Mouse (Mus musculus): Measurements from ENCODE around the gene Zmat3. TPM values are rescaled to one million over a fixed set of nuclear protein-coding genes. Genes with fewer than 3 reads are reported as not detected.
A peak's percentile ranks its signal among the peaks of the same experiment; 100 is the strongest.

Zmat3 gene
- polyA plus RNA-seq, 1 experiment from 2014 or later: 8.2 TPM

DNA sequence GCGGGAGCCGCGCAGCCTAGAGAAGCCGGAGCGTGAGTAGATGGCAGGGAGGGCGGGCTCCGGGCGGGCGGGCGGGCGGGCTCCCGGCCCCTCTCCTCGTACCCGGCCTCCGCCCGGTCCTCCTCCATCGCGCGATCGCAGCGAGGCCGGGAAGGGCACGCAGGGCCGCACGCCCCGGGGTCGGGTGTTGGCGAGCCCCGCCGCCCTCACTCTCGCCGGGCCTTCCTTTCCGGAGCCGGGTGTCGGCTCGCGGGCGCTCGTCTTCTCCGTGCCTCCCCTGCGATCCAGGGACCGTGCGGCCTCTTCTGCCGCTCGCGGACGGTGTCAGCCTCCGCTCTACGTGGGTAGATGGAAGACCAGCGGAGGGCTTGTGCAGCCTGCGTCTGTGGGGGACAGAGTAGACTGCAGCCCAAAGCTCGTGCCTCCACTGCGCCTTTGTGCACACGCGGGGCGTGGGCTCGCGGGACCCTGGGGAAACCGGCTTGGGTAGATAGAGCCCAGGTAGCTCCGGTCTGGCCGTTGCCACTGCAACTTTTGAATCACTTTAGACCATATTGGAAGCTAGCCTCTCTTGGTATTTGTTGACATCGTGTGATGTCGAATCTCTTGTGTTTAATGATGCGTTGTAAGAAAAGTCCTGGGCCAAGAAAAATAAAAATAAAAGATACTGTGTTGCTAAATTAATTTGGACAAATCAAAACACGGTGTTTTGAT lies 31.8 kb upstream of the Zmat3 start, which contains the start of gene Pik3ca:
Pik3ca (plus strand) TSS at position 211 of the 714 bp plus-strand sequence.
- Histone ChIP-seq H3K4me3 (peak within 1 kb of the TSS; percentile 95), H3K9ac (peak within 1 kb of the TSS; percentile 98), H3K4me2 (replicated peaks) (peak within 1 kb of the TSS; percentile 68), H3K27me3 (replicated peaks) (no peaks in the 10 kb centered on the region), H3K27ac (peak within 1 kb of the TSS; percentile 97), H3K4me1 (peaks cover 18% of the 10 kb centered on the region), H3K9me3 (no peaks in the 10 kb centered on the region), H3K36me3 (no peaks in the 10 kb centered on the region)
- under 1% methylated on average over 55 of the region's 65 CpGs for WGBS
- ATAC-seq (ENCODE audit: low FRiP score, low read depth): peak; percentile 71

DNA sequence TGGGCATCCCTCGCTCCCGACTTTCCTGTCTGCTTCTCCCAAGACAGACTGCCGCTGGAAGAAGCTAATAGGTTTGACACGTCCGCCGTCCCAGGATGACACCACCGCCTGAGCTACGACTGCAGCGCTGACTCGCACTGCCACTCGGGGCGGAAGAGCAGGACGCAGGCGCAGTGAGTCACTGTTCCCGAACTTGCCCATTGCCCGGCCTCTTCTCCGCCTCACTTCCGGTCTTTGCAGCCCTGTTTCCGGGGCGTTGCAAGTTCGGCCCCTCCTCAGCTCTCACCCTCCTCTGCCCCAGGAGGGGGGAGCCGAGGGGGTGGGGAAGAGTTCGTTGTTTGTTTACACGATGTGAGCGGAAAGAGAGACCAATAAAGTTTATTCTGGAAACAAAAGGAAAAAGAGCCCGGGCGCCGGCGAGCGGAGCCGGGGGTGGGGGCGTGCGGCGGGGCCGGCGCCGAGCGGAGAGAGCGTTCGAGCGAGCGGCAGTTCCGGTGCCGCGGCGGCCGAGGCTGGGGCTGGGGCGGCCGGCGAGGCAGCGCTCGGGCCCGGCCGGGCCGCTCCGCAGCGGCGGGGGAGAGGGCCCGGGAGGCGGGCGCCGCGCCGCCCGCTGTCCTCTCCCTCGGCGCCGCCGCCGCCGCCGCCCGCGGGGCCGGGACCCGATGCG lies 31.1 kb upstream of the Zmat3 start:
- no peaks in the 10 kb centered on the region for H3K36me3 ChIP-seq
- H3K4me2 ChIP-seq (replicated peaks): peak overlapping the region; percentile 68
- peak overlapping the region; percentile 98 for H3K9ac ChIP-seq
- H3K4me1 ChIP-seq: peaks cover 18% of the 10 kb centered on the region
- no peaks in the 10 kb centered on the region for H3K27me3 ChIP-seq (replicated peaks)
- H3K9me3 ChIP-seq: no peaks in the 10 kb centered on the region
- H3K4me3 ChIP-seq: peak overlapping the region; percentile 95
- under 1% methylated on average over 45 of the region's 77 CpGs for WGBS
- peak overlapping the region; percentile 97 for H3K27ac ChIP-seq
- peak; percentile 98 for ATAC-seq (ENCODE audit: low FRiP score, low read depth)

DNA sequence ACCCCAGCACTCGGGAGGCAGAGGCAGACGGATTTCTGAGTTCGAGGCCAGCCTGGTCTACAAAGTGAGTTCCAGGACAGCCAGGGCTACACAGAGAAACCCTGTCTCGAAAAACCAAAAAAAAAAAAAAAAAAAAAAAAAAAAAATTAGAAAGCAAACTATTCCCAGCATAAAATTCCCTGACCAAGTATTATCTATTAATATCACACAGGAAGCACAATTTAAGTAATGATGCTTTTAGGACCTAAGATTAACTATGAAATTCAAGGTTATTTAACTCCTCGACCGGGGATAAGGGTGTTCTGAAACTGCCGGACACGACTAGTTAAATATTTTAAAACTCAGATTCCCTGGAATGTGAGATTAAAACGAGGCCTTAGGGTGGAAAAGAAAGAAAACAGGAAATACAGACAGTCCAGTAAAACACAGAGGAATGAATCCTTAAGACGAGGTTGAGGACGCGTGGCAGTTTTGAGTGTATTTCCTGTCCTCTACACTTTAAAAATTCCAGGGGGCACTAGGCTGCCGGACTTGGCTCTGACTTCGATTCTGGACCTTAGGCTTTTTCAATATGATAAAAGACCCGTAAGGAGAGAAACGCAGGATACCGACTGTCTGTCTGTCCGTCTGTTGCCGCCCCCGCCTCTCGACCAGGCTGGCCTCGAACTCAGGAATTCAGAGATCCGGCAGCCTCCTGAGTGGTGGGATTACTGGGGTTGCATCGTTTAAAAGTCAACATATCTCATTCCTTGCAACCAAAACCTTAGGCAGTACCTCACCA lies 30.1 kb upstream of the Zmat3 start:
- WGBS: 32% methylated on average over 24 of the region's 24 CpGs
- peak; percentile 6; the same call in 1 of the 2 replicates for ATAC-seq (ENCODE audit: low FRiP score, low read depth)

DNA sequence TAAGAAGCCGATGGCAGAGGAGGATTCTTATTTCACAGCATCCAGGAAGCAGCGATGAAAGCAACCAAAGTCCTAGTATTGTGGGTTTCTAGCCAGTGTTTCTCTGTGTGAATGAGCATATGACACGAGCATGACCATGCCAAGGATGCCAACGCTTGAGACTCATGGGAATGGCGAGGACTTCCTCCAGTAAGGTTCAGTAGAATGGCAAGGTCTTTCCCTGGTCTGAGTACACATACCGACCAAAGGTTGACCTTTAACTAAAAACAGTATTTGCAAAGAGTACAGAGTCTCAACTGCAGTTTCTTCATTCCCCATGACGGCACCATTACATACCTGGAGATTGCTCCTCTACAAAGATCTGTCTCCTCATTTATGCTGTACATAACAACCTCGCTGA lies 28.2 kb upstream of the Zmat3 start:
- no peak overlapping the region for H3K4me3 ChIP-seq
- H3K4me2 ChIP-seq (replicated peaks): no peak overlapping the region
- no peak overlapping the region for H3K27ac ChIP-seq
- no peaks in the 10 kb centered on the region for H3K36me3 ChIP-seq
- no peak overlapping the region for H3K9ac ChIP-seq
- H3K4me1 ChIP-seq: peaks cover 5% of the 10 kb centered on the region
- WGBS: 88% methylated on average over 8 of the region's 8 CpGs
- H3K27me3 ChIP-seq (replicated peaks): no peaks in the 10 kb centered on the region
- H3K9me3 ChIP-seq: no peaks in the 10 kb centered on the region
- ATAC-seq (ENCODE audit: low FRiP score, low read depth): no peak

More for the DNA sequence above, 30.1 kb upstream of the Zmat3 start:
- no peaks in the 10 kb centered on the region for H3K27me3 ChIP-seq (replicated peaks)
- peak overlapping the region; percentile 55 for H3K9ac ChIP-seq
- peak overlapping the region; percentile 95 for H3K4me3 ChIP-seq
- no peaks in the 10 kb centered on the region for H3K36me3 ChIP-seq
- H3K27ac ChIP-seq: peak overlapping the region; percentile 62; the same call in 1 of the 2 replicates
- H3K9me3 ChIP-seq: no peaks in the 10 kb centered on the region
- H3K4me1 ChIP-seq: peaks cover 15% of the 10 kb centered on the region
- H3K4me2 ChIP-seq (replicated peaks): peak overlapping the region; percentile 68

DNA sequence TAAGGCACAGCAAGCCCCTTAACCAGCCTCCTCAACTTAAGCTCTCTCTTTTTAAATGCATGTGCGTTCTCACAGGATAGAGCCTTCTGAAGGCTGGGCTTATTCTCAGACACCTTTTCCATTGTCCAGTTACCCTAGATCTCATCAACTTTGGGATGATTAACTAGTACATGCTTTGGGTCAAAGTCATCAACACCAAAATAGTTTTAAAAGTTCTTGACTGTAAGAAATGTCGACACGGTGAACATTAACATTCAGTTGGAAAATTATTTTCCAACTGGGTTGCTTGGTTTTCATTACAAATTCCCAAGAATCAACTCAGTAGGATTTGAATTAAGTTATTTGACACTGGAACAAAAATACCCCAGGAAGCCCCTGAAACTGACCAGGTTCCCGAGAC lies 27.0 kb upstream of the Zmat3 start:
- 91% methylated on average over 4 of the region's 4 CpGs for WGBS
- no peak for ATAC-seq (ENCODE audit: low FRiP score, low read depth)
- H3K9me3 ChIP-seq: no peaks in the 10 kb centered on the region
- H3K4me1 ChIP-seq: no peaks in the 10 kb centered on the region
- H3K4me2 ChIP-seq (replicated peaks): no peak overlapping the region
- H3K27ac ChIP-seq: no peak overlapping the region
- no peak overlapping the region for H3K4me3 ChIP-seq
- no peak overlapping the region for H3K9ac ChIP-seq
- H3K27me3 ChIP-seq (replicated peaks): no peaks in the 10 kb centered on the region
- H3K36me3 ChIP-seq: no peaks in the 10 kb centered on the region

DNA sequence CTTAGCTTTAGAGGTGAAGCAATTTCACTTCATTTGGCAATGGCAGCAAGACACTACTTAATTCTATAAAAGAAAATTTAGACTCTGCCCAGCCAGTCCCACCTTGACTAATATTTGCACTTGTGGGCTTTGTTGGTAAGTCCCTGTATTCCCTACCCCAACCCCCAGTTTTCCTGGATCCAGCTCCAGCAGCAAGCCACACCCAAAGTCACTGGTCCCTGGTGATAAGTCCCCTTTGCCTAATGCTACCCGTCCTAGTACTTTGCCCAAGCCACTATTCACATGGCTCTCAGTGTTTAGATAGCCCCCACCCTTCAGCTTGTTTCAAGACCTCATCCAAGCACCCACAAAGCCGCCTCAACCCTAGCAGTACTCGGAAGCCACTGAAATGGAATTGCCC lies 15.7 kb upstream of the Zmat3 start:
- H3K9ac ChIP-seq: no peak overlapping the region
- H3K4me3 ChIP-seq: no peak overlapping the region
- no peak overlapping the region for H3K27ac ChIP-seq
- no peaks in the 10 kb centered on the region for H3K27me3 ChIP-seq (replicated peaks)
- ATAC-seq (ENCODE audit: low FRiP score, low read depth): no peak
- no peak overlapping the region for H3K4me2 ChIP-seq (replicated peaks)
- H3K36me3 ChIP-seq: no peaks in the 10 kb centered on the region
- H3K4me1 ChIP-seq: no peaks in the 10 kb centered on the region
- no peaks in the 10 kb centered on the region for H3K9me3 ChIP-seq
- WGBS: 75% methylated on average over 3 of the region's 3 CpGs

DNA sequence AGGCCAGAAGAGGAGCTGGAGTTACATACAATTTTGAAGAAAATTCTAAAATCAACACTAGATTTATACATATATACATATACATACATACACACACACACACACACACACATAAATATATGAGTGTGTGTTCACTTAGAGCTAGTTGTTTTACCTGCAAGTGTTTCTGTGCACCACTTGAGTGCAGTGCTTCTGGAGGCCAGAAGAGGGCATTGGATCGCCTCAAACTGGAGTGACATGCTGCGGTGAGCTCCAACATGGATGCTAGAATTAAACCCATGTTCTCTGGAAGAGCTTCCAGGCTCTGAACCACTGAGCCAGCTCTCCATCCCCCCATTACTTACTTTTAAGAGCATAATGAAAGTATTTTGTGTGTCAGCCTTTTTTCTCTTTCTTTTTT lies 14.1 kb upstream of the Zmat3 start:
- WGBS: 33% methylated on average over 2 of the region's 2 CpGs
- no peak overlapping the region for H3K4me3 ChIP-seq
- no peak overlapping the region for H3K27ac ChIP-seq
- H3K9ac ChIP-seq: no peak overlapping the region
- no peaks in the 10 kb centered on the region for H3K27me3 ChIP-seq (replicated peaks)
- no peak overlapping the region for H3K4me2 ChIP-seq (replicated peaks)
- no peaks in the 10 kb centered on the region for H3K36me3 ChIP-seq
- no peak for ATAC-seq (ENCODE audit: low FRiP score, low read depth)
- no peaks in the 10 kb centered on the region for H3K4me1 ChIP-seq
- H3K9me3 ChIP-seq: no peaks in the 10 kb centered on the region

DNA sequence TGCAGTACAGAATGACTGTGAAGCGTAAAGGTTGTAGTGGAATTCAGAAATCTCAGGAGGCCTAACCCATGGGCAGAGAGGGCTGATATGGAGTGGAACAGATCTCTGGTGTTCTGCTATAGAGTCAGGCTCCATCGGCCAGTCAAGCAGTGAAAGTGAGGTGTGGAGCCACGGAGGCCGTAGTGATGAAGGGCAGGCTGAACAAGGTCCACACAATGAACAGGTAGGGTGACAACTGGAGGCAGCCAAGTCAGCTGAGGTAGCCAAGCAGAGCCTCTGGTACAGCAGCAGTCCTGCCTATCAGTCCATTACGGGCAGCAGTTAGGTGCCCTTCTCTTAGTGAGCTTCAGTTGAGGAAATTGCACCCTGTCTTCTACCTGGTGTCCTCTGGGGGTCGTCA lies 7.4 kb upstream of the Zmat3 start:
- H3K9me3 ChIP-seq: no peaks in the 10 kb centered on the region
- no peaks in the 10 kb centered on the region for H3K4me1 ChIP-seq
- no peak overlapping the region for H3K4me3 ChIP-seq
- H3K27ac ChIP-seq: no peak overlapping the region
- H3K9ac ChIP-seq: no peak overlapping the region
- no peak for ATAC-seq (ENCODE audit: low FRiP score, low read depth)
- H3K4me2 ChIP-seq (replicated peaks): no peak overlapping the region
- 91% methylated on average over 6 of the region's 6 CpGs for WGBS
- no peaks in the 10 kb centered on the region for H3K36me3 ChIP-seq
- no peaks in the 10 kb centered on the region for H3K27me3 ChIP-seq (replicated peaks)

DNA sequence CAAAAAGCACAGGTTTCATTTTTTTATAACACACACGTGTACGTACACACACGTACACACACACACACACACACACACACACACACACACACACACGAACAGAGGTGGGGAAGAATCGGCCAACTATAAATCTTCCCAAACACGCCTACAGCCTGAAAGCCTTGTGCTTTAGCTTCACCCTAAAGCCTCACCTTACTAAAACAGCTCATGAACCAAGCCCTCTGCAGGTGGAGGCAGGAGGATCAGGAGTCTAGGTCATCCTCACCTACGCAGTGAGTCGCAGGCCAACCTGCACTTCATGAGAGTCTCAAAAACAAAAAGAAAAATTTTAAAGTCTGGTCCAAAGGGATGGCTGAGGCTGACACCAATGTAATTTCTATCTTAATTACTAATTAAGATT lies 6.7 kb upstream of the Zmat3 start:
- H3K27ac ChIP-seq: no peak overlapping the region
- no peak overlapping the region for H3K4me2 ChIP-seq (replicated peaks)
- ATAC-seq (ENCODE audit: low FRiP score, low read depth): no peak
- WGBS: 85% methylated on average over 8 of the region's 8 CpGs
- H3K9me3 ChIP-seq: no peaks in the 10 kb centered on the region
- no peaks in the 10 kb centered on the region for H3K27me3 ChIP-seq (replicated peaks)
- no peak overlapping the region for H3K4me3 ChIP-seq
- H3K36me3 ChIP-seq: no peaks in the 10 kb centered on the region
- no peak overlapping the region for H3K9ac ChIP-seq
- H3K4me1 ChIP-seq: no peaks in the 10 kb centered on the region

DNA sequence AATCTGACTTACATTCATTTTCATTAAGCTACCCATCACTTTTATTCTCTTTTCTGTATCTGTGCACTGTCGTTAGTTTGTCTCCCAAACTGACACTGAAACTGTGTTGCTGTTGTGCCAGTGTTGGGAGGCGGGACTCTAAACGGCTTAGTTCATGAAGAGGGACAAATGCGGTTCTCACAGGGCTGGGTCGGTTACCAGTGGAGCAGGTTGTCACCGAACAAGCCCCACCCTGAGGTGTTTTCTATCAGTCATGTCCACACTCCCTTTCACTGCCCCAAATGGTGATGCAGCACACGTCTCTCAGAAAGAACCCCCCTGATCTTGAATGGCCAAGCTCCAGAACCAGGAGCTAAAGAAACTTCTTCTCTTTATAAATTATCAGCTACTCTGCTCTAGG lies 6.1 kb upstream of the Zmat3 start:
- H3K27me3 ChIP-seq (replicated peaks): no peaks in the 10 kb centered on the region
- H3K4me1 ChIP-seq: no peaks in the 10 kb centered on the region
- no peak overlapping the region for H3K4me2 ChIP-seq (replicated peaks)
- WGBS: 82% methylated on average over 7 of the region's 7 CpGs
- H3K9ac ChIP-seq: no peak overlapping the region
- no peak overlapping the region for H3K4me3 ChIP-seq
- ATAC-seq (ENCODE audit: low FRiP score, low read depth): no peak
- no peaks in the 10 kb centered on the region for H3K36me3 ChIP-seq
- no peak overlapping the region for H3K27ac ChIP-seq
- no peaks in the 10 kb centered on the region for H3K9me3 ChIP-seq

DNA sequence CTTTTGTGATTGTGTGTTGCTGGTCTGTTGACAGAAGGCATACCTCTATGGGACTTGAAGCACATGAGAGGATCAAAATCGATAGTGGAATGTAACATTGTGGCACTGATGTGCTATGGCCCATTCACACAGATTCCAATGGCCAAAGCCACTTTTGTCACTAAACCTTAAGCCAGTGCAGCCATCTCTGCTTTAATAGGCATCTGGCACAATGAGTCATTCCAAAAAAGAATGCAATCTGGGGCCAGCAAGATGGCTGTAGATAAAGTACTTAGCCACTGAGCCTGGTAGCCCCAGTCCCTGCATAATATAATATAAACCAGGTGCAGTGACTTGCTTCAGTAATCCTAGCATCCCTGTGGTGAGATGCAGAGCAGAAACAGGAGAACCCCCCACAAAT lies 1.7 kb upstream of the Zmat3 start:
- WGBS: 85% methylated on average over 1 of the region's 1 CpGs
- Histone ChIP-seq H3K9me3 (no peaks in the 10 kb centered on the region), H3K4me2 (replicated peaks) (no peak overlapping the region), H3K27ac (no peak overlapping the region), H3K27me3 (replicated peaks) (no peaks in the 10 kb centered on the region), H3K4me1 (peaks cover 6% of the 10 kb centered on the region), H3K36me3 (no peaks in the 10 kb centered on the region), H3K9ac (no peak overlapping the region), H3K4me3 (no peak overlapping the region)
- ATAC-seq (ENCODE audit: low FRiP score, low read depth): no peak

DNA sequence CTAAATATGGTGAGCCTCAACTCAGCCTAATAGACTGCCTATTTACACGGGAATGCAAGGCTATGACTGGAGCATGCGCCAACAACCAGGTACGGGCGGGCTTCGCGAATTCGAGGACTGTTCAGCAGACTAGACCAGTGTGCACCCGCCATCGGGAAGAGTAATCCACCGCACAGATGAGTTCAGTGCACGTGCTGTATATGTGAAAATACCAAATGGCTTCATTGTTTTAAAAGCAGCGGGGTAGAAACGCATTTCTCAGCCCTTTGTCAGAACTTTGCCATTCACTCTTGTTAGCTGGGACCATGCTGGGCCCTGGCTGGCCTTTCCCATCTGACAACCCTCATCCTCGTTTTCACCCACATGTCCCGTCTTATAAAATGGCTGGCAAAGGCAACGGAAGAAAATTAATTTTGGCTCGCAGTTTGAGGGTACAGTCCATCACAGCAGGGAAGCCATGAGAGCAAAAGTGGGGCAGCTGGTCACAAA lies 476 bp upstream of the Zmat3 start:
- no peaks in the 10 kb centered on the region for H3K9me3 ChIP-seq
- ATAC-seq (ENCODE audit: low FRiP score, low read depth): peak; percentile 63
- H3K27ac ChIP-seq: no peak overlapping the region
- H3K4me1 ChIP-seq: peaks cover 8% of the 10 kb centered on the region
- H3K4me3 ChIP-seq: peak overlapping the region; percentile 83
- H3K9ac ChIP-seq: peak overlapping the region; percentile 87; the same call in 1 of the 2 replicates
- H3K27me3 ChIP-seq (replicated peaks): no peaks in the 10 kb centered on the region
- no peaks in the 10 kb centered on the region for H3K36me3 ChIP-seq
- H3K4me2 ChIP-seq (replicated peaks): peak overlapping the region; percentile 74
- WGBS: 54% methylated on average over 17 of the region's 17 CpGs
